Mouse (Mus musculus): Measurements from ENCODE around the gene Prkag2. TPM values are rescaled to one million over a fixed set of nuclear protein-coding genes. Genes with fewer than 3 reads are reported as not detected.

The Prkag2 gene
- polyA plus RNA-seq, 1 experiment from 2014 or later = 4.8 TPM

DNA sequence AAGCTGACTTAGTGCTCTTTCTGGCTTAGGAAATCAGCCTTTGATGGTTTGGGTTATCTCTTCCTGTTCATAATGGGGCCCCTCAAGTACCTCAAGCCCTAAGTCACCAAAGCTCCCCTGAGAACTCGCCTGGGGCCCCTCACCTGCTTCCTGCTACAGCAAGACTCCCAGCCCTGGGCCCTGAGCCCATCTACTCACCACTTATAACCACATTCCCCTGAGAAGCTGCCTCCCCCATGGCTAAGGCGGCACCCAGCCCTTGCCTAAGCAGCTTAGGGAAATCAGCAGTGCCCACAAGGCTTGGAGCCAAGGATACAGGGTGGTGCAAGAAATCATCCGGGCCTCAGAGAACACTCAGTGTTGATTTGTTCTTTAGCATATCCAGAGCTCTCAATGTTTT is 110.8 kb downstream of the Prkag2 start:
- H3K4me2 ChIP-seq (ENCODE audit: low read depth, low read length) = no peak overlapping the region
- no peak overlapping the region for H3K27ac ChIP-seq (ENCODE audit: low read length)
- H3K4me3 ChIP-seq (ENCODE audit: low read depth, low read length) = no peak overlapping the region
- WGBS (ENCODE audit: insufficient replicate concordance) = 17% methylated on average over 3 of the region's 3 CpGs
- H3K9ac ChIP-seq (ENCODE audit: low read depth, low read length) = no peak overlapping the region
- H3K4me1 ChIP-seq (ENCODE audit: control insufficient read depth, low read depth, low read length) = no peaks in the 10 kb centered on the region
- H3K9me3 ChIP-seq (replicated peaks; ENCODE audit: control insufficient read depth, low read length) = no peaks in the 10 kb centered on the region
- no peaks in the 10 kb centered on the region for H3K36me3 ChIP-seq (ENCODE audit: control insufficient read depth, insufficient read depth)
- no peak for ATAC-seq (ENCODE audit: low read depth)
- H3K27me3 ChIP-seq (ENCODE audit: control insufficient read depth, insufficient read depth, low read depth, low read length) = no peaks in the 10 kb centered on the region

- Histone ChIP-seq H3K4me3 (ENCODE audit: low read depth, low read length) (no peak overlapping the region), H3K36me3 (ENCODE audit: control insufficient read depth, insufficient read depth) (no peaks in the 10 kb centered on the region), H3K27ac (ENCODE audit: low read length) (no peak overlapping the region), H3K4me1 (ENCODE audit: control insufficient read depth, low read depth, low read length) (no peaks in the 10 kb centered on the region), H3K9ac (ENCODE audit: low read depth, low read length) (no peak overlapping the region), H3K4me2 (ENCODE audit: low read depth, low read length) (no peak overlapping the region), H3K9me3 (replicated peaks; ENCODE audit: control insufficient read depth, low read length) (no peaks in the 10 kb centered on the region), H3K27me3 (ENCODE audit: control insufficient read depth, insufficient read depth, low read depth, low read length) (no peaks in the 10 kb centered on the region)
- 68% methylated on average over 2 of the region's 2 CpGs for WGBS (ENCODE audit: insufficient replicate concordance)
- no peak for ATAC-seq (ENCODE audit: low read depth)
Measured at GRCm38 (mm10) chr5:24986956-24987355, 113.5 kb downstream of the Prkag2 start.

GRCm38 (mm10) chr5:24986204-24986940 is 114.1 kb downstream of the Prkag2 start:
- Histone ChIP-seq H3K27me3 (ENCODE audit: control insufficient read depth, insufficient read depth, low read depth, low read length) (no peaks in the 10 kb centered on the region), H3K4me2 (ENCODE audit: low read depth, low read length) (no peak overlapping the region), H3K27ac (ENCODE audit: low read length) (no peak overlapping the region), H3K4me1 (ENCODE audit: control insufficient read depth, low read depth, low read length) (no peaks in the 10 kb centered on the region), H3K4me3 (ENCODE audit: low read depth, low read length) (no peak overlapping the region), H3K9me3 (replicated peaks; ENCODE audit: control insufficient read depth, low read length) (no peaks in the 10 kb centered on the region), H3K36me3 (ENCODE audit: control insufficient read depth, insufficient read depth) (no peaks in the 10 kb centered on the region), H3K9ac (ENCODE audit: low read depth, low read length) (no peak overlapping the region)
- WGBS (ENCODE audit: insufficient replicate concordance) = 59% methylated on average over 9 of the region's 9 CpGs
- no peak for ATAC-seq (ENCODE audit: low read depth)

- Histone ChIP-seq H3K4me1 (ENCODE audit: control insufficient read depth, low read depth, low read length) (no peaks in the 10 kb centered on the region), H3K9ac (ENCODE audit: low read depth, low read length) (no peak overlapping the region), H3K4me3 (ENCODE audit: low read depth, low read length) (no peak overlapping the region), H3K27ac (ENCODE audit: low read length) (no peak overlapping the region), H3K36me3 (ENCODE audit: control insufficient read depth, insufficient read depth) (no peaks in the 10 kb centered on the region), H3K9me3 (replicated peaks; ENCODE audit: control insufficient read depth, low read length) (no peaks in the 10 kb centered on the region), H3K4me2 (ENCODE audit: low read depth, low read length) (no peak overlapping the region), H3K27me3 (ENCODE audit: control insufficient read depth, insufficient read depth, low read depth, low read length) (no peaks in the 10 kb centered on the region)
- no peak for ATAC-seq (ENCODE audit: low read depth)
- 73% methylated on average over 11 of the region's 11 CpGs for WGBS (ENCODE audit: insufficient replicate concordance)
Measured at GRCm38 (mm10) chr5:24985434-24986176, 114.8 kb downstream of the Prkag2 start.

DNA sequence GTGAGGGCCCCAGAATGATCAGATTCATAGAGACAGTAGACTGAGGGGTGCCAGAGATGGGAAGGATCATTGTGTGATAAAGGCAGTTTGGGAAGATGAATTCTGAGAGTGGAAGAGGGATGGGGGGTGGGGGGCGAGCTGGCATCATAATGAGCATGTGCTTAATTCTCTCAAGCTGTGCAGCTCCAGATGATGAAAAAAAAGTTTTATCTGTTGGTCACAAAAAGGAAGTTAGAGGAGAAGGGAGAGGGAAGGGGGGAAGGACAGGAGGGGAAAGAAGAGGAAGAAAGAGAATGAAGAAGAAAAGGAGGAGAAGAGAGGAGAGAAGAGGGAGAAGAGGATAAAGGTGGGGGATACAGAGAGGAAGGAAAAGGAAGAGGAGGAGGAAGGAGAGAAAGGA is 116.3 kb downstream of the Prkag2 start:
- ATAC-seq (ENCODE audit: low read depth) = no peak

GRCm38 (mm10) chr5:24983539-24983938 is 116.9 kb downstream of the Prkag2 start:
- Histone ChIP-seq H3K4me3 (ENCODE audit: low read depth, low read length) (no peak overlapping the region), H3K27me3 (ENCODE audit: control insufficient read depth, insufficient read depth, low read depth, low read length) (no peaks in the 10 kb centered on the region), H3K36me3 (ENCODE audit: control insufficient read depth, insufficient read depth) (no peaks in the 10 kb centered on the region), H3K9me3 (replicated peaks; ENCODE audit: control insufficient read depth, low read length) (no peaks in the 10 kb centered on the region), H3K4me2 (ENCODE audit: low read depth, low read length) (no peak overlapping the region), H3K4me1 (ENCODE audit: control insufficient read depth, low read depth, low read length) (peaks cover 15% of the 10 kb centered on the region), H3K9ac (ENCODE audit: low read depth, low read length) (no peak overlapping the region), H3K27ac (ENCODE audit: low read length) (no peak overlapping the region)
- no peak for ATAC-seq (ENCODE audit: low read depth)
- WGBS (ENCODE audit: insufficient replicate concordance) = 6% methylated on average over 3 of the region's 3 CpGs

More for the DNA sequence above, 116.3 kb downstream of the Prkag2 start:
- Histone ChIP-seq H3K4me2 (ENCODE audit: low read depth, low read length) (no peak overlapping the region), H3K9me3 (replicated peaks; ENCODE audit: control insufficient read depth, low read length) (no peaks in the 10 kb centered on the region), H3K27ac (ENCODE audit: low read length) (no peak overlapping the region), H3K4me1 (ENCODE audit: control insufficient read depth, low read depth, low read length) (peaks cover 11% of the 10 kb centered on the region), H3K27me3 (ENCODE audit: control insufficient read depth, insufficient read depth, low read depth, low read length) (no peaks in the 10 kb centered on the region), H3K4me3 (ENCODE audit: low read depth, low read length) (no peak overlapping the region), H3K36me3 (ENCODE audit: control insufficient read depth, insufficient read depth) (no peaks in the 10 kb centered on the region), H3K9ac (ENCODE audit: low read depth, low read length) (no peak overlapping the region)
- 48% methylated on average over 1 of the region's 1 CpGs for WGBS (ENCODE audit: insufficient replicate concordance)

DNA sequence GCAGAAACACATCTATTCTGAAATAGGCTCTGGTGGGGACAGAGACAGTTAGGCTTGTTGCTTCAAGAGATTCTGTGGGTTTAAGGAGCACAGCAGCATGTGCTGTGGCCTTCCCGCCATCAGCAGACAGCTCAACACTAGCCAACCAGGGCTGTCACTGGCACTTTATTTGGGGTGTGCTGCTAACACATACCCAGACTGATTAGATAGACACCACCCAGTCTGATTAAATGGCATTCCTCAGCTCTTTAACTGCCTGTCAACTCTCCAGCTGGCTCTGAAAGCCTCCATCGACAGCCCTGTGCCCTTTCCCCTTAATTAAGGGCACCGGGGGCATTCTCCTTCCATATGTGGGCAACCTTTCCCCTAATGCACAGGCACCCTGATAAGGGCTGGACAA is 118.2 kb downstream of the Prkag2 start:
- H3K4me3 ChIP-seq (ENCODE audit: low read depth, low read length) = no peak overlapping the region
- no peak for ATAC-seq (ENCODE audit: low read depth)
- WGBS (ENCODE audit: insufficient replicate concordance) = 65% methylated on average over 3 of the region's 3 CpGs
- H3K36me3 ChIP-seq (ENCODE audit: control insufficient read depth, insufficient read depth) = no peaks in the 10 kb centered on the region
- H3K9ac ChIP-seq (ENCODE audit: low read depth, low read length) = no peak overlapping the region
- H3K4me1 ChIP-seq (ENCODE audit: control insufficient read depth, low read depth, low read length) = peaks cover 15% of the 10 kb centered on the region
- no peaks in the 10 kb centered on the region for H3K27me3 ChIP-seq (ENCODE audit: control insufficient read depth, insufficient read depth, low read depth, low read length)
- H3K9me3 ChIP-seq (replicated peaks; ENCODE audit: control insufficient read depth, low read length) = no peaks in the 10 kb centered on the region
- no peak overlapping the region for H3K27ac ChIP-seq (ENCODE audit: low read length)
- no peak overlapping the region for H3K4me2 ChIP-seq (ENCODE audit: low read depth, low read length)

GRCm38 (mm10) chr5:24981765-24982164 is 118.7 kb downstream of the Prkag2 start:
- Histone ChIP-seq H3K27me3 (ENCODE audit: control insufficient read depth, insufficient read depth, low read depth, low read length) (no peaks in the 10 kb centered on the region), H3K36me3 (ENCODE audit: control insufficient read depth, insufficient read depth) (no peaks in the 10 kb centered on the region), H3K4me1 (ENCODE audit: control insufficient read depth, low read depth, low read length) (peaks cover 15% of the 10 kb centered on the region), H3K4me2 (ENCODE audit: low read depth, low read length) (no peak overlapping the region), H3K9me3 (replicated peaks; ENCODE audit: control insufficient read depth, low read length) (no peaks in the 10 kb centered on the region), H3K9ac (ENCODE audit: low read depth, low read length) (no peak overlapping the region), H3K27ac (ENCODE audit: low read length) (no peak overlapping the region), H3K4me3 (ENCODE audit: low read depth, low read length) (no peak overlapping the region)
- no peak for ATAC-seq (ENCODE audit: low read depth)
- 67% methylated on average over 6 of the region's 6 CpGs for WGBS (ENCODE audit: insufficient replicate concordance)

DNA sequence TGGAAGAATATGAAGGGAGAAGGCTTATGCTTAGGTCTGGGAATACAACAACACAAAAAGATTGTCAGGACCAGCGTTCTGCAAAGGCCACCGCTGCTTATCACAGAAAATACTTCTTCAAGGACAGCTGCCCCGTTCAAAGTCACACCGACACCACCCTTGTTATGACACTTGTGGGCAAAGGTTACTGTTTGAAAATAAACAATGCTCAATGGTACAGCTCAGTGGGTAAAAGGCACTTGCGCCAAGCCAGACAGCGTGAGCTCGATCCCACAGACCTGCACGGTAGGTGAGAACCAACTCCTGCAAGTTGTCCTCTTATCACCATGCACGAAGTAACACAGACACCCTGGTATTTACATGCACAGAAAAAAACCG is 120.5 kb downstream of the Prkag2 start:
- Histone ChIP-seq H3K36me3 (ENCODE audit: control insufficient read depth, insufficient read depth) (no peaks in the 10 kb centered on the region), H3K9me3 (replicated peaks; ENCODE audit: control insufficient read depth, low read length) (no peaks in the 10 kb centered on the region), H3K27me3 (ENCODE audit: control insufficient read depth, insufficient read depth, low read depth, low read length) (no peaks in the 10 kb centered on the region), H3K4me2 (ENCODE audit: low read depth, low read length) (no peak overlapping the region), H3K9ac (ENCODE audit: low read depth, low read length) (no peak overlapping the region), H3K4me3 (ENCODE audit: low read depth, low read length) (no peak overlapping the region), H3K4me1 (ENCODE audit: control insufficient read depth, low read depth, low read length) (peaks cover 18% of the 10 kb centered on the region), H3K27ac (ENCODE audit: low read length) (no peak overlapping the region)
- no peak for ATAC-seq (ENCODE audit: low read depth)
- WGBS (ENCODE audit: insufficient replicate concordance) = 37% methylated on average over 10 of the region's 10 CpGs

Measured in liver, embryonic 16.5 days (tissue).